Mouse (Mus musculus) gastrocnemius, postnatal 10 days (tissue): ENCODE measurements around the gene Gm17087. TPM values are rescaled to one million over a fixed set of nuclear protein-coding genes. Genes with fewer than 3 reads are reported as not detected.
A peak's percentile ranks its signal among the peaks of the same experiment; 100 is the strongest.

Source experiments
- DNase-seq: peaks from one replicate; pipeline ENCODE4 v3.0.0; 2021; ENCODE audit warnings: mixed read lengths
- total RNA-seq, 2 experiments: library from RNA; stranded (reverse); gene quantifications; 2 replicates each; pipeline ENCODE4 v1.2.3; 2021

The Gm17087 gene
- total RNA-seq, 2 experiments from 2014 or later: not detected

DNA sequence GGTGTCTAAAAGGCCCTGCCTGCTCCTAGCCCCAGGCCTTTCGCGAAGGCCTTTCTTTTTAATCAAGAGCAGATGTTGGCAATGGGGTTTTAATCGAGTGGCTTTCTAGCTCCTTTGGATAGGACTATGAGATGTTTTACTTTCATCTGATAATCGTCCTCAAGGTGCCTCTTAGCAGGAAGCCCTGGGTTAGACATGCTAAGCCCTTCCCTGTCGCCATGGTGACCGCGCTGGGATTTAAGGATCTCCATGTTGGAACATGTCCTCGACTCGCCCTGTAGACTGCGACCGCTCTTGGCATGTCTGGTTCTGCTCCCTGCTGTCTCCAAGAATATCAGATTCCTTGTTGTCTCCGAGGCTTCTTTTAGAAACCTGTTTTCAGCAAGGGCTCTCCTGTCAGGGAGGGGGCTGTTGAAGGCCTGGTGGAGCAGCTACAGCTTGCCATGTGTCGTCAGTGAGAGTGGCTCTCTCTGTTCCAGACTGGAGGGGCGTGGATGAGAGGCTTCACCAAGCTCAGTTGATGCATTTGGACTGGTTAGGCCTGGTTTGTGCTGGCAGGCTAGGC lies 24.7 kb downstream of the Gm17087 start:
- no peak for DNase-seq

- no peak for DNase-seq
These were observed 28.6 kb downstream of the Gm17087 start for GRCm38 (mm10) chr17:8538102-8538501.

DNA sequence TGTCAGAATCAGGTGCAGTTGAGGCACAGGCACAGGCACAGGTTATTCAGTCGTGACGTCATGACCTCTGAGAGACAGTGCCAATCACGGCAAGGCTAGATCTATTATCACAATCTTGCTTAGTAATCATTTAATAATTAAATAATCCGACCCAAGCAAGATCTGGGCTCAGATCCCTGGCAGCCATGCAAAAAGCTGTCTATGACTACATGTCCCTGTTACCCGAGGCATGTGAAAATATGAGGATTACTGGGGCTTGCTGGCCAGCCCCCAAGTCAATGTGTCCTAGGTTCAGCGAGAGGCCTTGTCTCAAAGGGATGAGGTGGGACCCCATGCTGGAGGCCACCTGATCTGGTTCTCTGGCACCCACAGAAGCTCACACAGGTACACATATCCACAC lies 30.2 kb downstream of the Gm17087 start:
- no peak for DNase-seq

GRCm38 (mm10) chr17:8533828-8534227 lies 32.9 kb downstream of the Gm17087 start:
- no peak for DNase-seq

- DNase-seq: no peak
These were observed 34.1 kb downstream of the Gm17087 start for GRCm38 (mm10) chr17:8532609-8533008.

GRCm38 (mm10) chr17:8528641-8529040 lies 38.1 kb downstream of the Gm17087 start:
- DNase-seq: no peak

GRCm38 (mm10) chr17:8526815-8527261 lies 39.9 kb downstream of the Gm17087 start:
- DNase-seq: no peak

GRCm38 (mm10) chr17:8525971-8526740 lies 40.6 kb downstream of the Gm17087 start:
- DNase-seq: peak; percentile 17

- DNase-seq: peak; percentile 34
These were observed 41.5 kb downstream of the Gm17087 start, which contains the start of gene Pde10a for GRCm38 (mm10) chr17:8525225-8525721. Pde10a (plus strand) TSS chr17:8525372.

GRCm38 (mm10) chr17:8524387-8525165 lies 42.2 kb downstream of the Gm17087 start:
- DNase-seq: peak; percentile 77

- DNase-seq: no peak
These were observed 42.8 kb downstream of the Gm17087 start for GRCm38 (mm10) chr17:8523986-8524385.

DNA sequence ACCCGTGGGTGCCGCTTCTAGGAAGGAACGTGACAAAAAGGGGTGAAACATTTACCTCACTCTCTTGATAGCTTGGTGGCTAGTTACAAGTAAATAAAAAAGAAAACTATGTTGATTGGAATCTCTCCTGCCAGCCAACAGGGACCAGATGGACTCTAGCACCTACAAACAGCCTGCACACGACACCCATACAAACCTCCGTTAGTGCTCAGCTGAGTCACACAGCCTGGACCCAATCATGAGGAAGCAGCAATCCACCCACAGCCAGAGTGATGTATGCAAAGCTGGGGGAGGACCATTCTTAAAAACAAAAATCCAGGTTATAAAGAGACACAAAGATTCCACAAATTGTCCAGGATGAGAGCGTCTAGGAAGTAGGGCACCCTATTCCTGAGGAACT lies 50.7 kb downstream of the Gm17087 start:
- no peak for DNase-seq

Other genes starting within 250 kb of the Gm17087 start
- under 1 TPM in 1 of 2 experiments, not detected in 1; 0.27 TPM for gene Prr18, start 229.5 kb downstream of the Gm17087 start, total RNA-seq
- not detected for gene T2, start 211.0 kb downstream of the Gm17087 start, total RNA-seq
- gene T, start 132.5 kb downstream of the Gm17087 start, total RNA-seq: not detected
- gene Pde10a, start 41.6 kb downstream of the Gm17087 start, total RNA-seq: 1 to 10 TPM; 5.7 to 7.4 TPM